Mouse (Mus musculus) forebrain, embryonic 13.5 days (tissue): ENCODE data around the gene 9930104L06Rik. TPM values are rescaled to one million over a fixed set of nuclear protein-coding genes. Genes with fewer than 3 reads are reported as not detected.

Experiments
- ATAC-seq: fragments of 200-750 bp; cut with Nextera tagmentation; 2 replicates; pipeline ENCODE4 v1.8.0; 2017
- H3K27ac ChIP-seq: fragments of 300-500 bp; sonication (generic); 2 replicates; pipeline ENCODE4 v1.5.1; 2015; ENCODE audit warnings: inconsistent platforms, mild to moderate bottlenecking, moderate library complexity
- H3K27me3 ChIP-seq: fragments of 300-500 bp; sonication (generic); 2 replicates; pipeline ENCODE4 v1.6.1; 2015; ENCODE audit warnings: mild to moderate bottlenecking, inconsistent platforms
- H3K36me3 ChIP-seq: fragments of 300-500 bp; sonication (generic); 2 replicates; pipeline ENCODE4 v1.6.1; 2015; ENCODE audit warnings: mild to moderate bottlenecking, inconsistent platforms; ENCODE audit not compliant: poor library complexity, severe bottlenecking
- H3K4me1 ChIP-seq: fragments of 300-500 bp; sonication (generic); 2 replicates; pipeline ENCODE4 v1.6.1; 2015; ENCODE audit warnings: inconsistent platforms
- H3K4me2 ChIP-seq: fragments of 300-500 bp; sonication (generic); 2 replicates; pipeline ENCODE4 v1.6.1; 2015; ENCODE audit warnings: inconsistent platforms, mild to moderate bottlenecking, moderate library complexity
- H3K4me3 ChIP-seq: fragments of 300-500 bp; sonication (generic); 2 replicates; pipeline ENCODE4 v1.5.1; 2015; ENCODE audit warnings: mild to moderate bottlenecking, inconsistent platforms
- H3K9ac ChIP-seq: fragments of 300-500 bp; sonication (generic); 2 replicates; pipeline ENCODE4 v1.6.1; 2015; ENCODE audit warnings: mild to moderate bottlenecking, inconsistent platforms
- H3K9me3 ChIP-seq: fragments of 300-500 bp; sonication (generic); replicated peaks from 2 replicates; pipeline ENCODE4 v1.6.1; 2016; ENCODE audit warnings: inconsistent platforms
- WGBS: fragments of 180-500 bp; shearing (Covaris S2); methylation state at CpG from one replicate; pipeline ENCODE4 v1.1.7; 2015; 5-methylcytosine and 5-hydroxymethylcytosine counted together
- polyA plus RNA-seq: library from polyadenylated mRNA; unstranded; fragments of >200 nt; fragmentation: Nextera tagmentation; extraction: Ambion mirVana; gene quantifications from 2 replicates; pipeline ENCODE4 v1.2.1, GENCODE M21; 2015

9930104L06Rik gene
- polyA plus RNA-seq, 1 experiment from 2014 or later = 13.9 TPM

DNA sequence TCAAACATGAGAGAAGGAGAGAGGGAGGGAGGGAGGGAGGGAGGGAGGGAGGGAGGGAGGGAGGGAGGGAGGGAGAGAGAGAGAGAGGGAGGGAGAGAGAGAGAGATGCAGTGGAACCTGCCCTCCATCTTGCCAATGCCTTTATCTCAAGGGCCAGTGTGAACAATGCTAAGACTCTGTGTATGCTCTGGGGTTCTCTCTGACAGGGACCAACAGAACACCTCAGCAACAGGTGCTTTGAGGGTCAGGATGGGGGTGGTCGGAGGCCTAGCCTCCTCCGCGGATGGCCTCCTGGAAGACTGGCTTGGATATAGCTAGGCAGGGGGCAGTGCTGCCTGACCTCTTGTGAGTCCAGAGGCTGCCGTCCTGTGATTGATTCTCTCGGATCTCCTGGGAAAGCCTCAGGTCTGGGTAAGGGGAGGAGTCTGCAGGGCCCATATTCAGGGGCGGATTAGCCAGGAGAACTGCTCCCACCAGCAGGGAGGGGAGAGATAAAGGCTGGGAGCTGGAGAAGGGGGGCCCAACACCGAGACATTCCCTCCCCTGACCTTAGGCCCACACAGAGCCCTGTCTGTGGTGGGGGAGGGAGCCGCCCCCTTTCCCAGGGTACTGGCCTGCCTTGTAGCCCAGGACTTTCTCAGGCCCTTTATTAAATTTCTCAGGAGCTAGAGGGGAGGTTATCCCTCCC lies 28.2 kb downstream of the 9930104L06Rik start:
- 5% methylated on average over 8 of the region's 8 CpGs for WGBS
- Histone ChIP-seq H3K9me3 (no peaks in the 10 kb centered on the region), H3K4me3 (no peak overlapping the region), H3K36me3 (no peaks in the 10 kb centered on the region), H3K4me1 (peaks cover 6% of the 10 kb centered on the region), H3K27ac (0 out of 2 replicates have a peak overlapping the region, but pooled peaks have one; percentile 15), H3K9ac (peak overlapping the region; percentile 34; the same call in 1 of the 2 replicates), H3K4me2 (no peak overlapping the region), H3K27me3 (no peaks in the 10 kb centered on the region)
- ATAC-seq = no peak

DNA sequence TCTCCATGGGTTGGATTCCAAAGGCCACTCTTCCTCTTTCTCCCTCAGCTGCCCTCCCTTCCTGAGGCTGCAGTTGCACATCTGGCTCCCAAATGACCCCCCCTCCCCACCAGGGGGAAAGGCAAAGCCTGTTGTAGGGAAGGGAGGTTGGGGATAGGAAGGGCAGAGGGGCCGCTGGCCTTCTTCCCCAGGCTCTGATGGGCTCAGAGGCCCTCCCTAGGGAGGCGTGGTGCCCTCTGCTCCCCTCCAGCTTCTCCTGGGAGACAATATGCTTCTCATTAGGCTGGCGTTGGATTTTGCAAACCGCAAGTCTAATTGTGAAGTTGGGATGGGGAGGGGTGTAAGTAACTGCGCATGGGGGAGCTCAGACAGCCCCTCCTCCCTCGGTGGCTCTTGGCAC lies 31.9 kb downstream of the 9930104L06Rik start:
- no peak overlapping the region for H3K4me2 ChIP-seq
- no peaks in the 10 kb centered on the region for H3K36me3 ChIP-seq
- H3K4me1 ChIP-seq = peaks cover 10% of the 10 kb centered on the region
- no peak overlapping the region for H3K4me3 ChIP-seq
- no peaks in the 10 kb centered on the region for H3K9me3 ChIP-seq
- no peak overlapping the region for H3K27ac ChIP-seq
- 24% methylated on average over 6 of the region's 6 CpGs for WGBS
- no peak overlapping the region for H3K9ac ChIP-seq
- no peaks in the 10 kb centered on the region for H3K27me3 ChIP-seq
- no peak for ATAC-seq

DNA sequence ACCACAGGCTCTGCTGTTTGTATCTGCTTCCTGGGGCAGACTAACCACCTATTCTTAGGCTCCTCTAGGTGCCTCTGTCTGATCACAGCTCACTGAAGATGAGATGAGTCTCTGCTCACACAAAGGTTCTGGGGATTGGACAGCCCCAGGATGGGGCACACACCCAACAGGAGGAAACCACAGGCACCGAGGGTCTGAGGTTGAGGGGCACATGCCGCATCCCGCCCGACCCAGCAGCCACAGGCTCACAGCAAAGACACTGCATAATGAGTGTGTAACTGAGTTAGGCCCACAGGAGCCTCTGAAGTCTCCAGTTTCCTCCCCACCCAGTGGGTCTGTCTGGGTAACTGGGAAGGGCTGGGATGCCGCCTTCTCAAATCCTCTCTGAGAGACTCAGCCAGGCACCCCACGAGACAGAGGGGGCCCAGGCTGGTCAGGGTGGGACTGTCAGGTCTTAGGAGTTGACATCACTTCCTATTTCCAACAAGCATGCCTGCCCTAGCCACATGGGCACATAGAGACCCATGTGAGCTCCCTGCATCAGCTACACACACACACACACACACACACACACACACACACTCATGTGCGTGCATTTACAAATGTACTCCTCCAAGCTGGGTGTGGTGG lies 32.5 kb downstream of the 9930104L06Rik start:
- Histone ChIP-seq H3K36me3 (no peaks in the 10 kb centered on the region), H3K9me3 (no peaks in the 10 kb centered on the region), H3K4me3 (no peak overlapping the region), H3K4me1 (peaks cover 10% of the 10 kb centered on the region), H3K27ac (no peak overlapping the region), H3K4me2 (no peak overlapping the region), H3K27me3 (no peaks in the 10 kb centered on the region), H3K9ac (no peak overlapping the region)
- 79% methylated on average over 7 of the region's 7 CpGs for WGBS
- no peak for ATAC-seq

- Histone ChIP-seq H3K4me2 (no peak overlapping the region), H3K4me1 (peaks cover 8% of the 10 kb centered on the region), H3K9me3 (no peaks in the 10 kb centered on the region), H3K27me3 (no peaks in the 10 kb centered on the region), H3K9ac (no peak overlapping the region), H3K4me3 (no peak overlapping the region), H3K36me3 (no peaks in the 10 kb centered on the region), H3K27ac (no peak overlapping the region)
- no peak for ATAC-seq
- 72% methylated on average over 11 of the region's 11 CpGs for WGBS
These were observed 33.3 kb downstream of the 9930104L06Rik start for GRCm38 (mm10) chr4:124970194-124970593.

- H3K27me3 ChIP-seq = no peaks in the 10 kb centered on the region
- no peak overlapping the region for H3K4me3 ChIP-seq
- no peak overlapping the region for H3K9ac ChIP-seq
- H3K9me3 ChIP-seq = no peaks in the 10 kb centered on the region
- WGBS = 26% methylated on average over 5 of the region's 5 CpGs
- no peak overlapping the region for H3K4me2 ChIP-seq
- no peaks in the 10 kb centered on the region for H3K36me3 ChIP-seq
- H3K27ac ChIP-seq = no peak overlapping the region
- peaks cover 4% of the 10 kb centered on the region; the same call in 1 of the 2 replicates for H3K4me1 ChIP-seq
- ATAC-seq = no peak
These were observed 33.8 kb downstream of the 9930104L06Rik start for GRCm38 (mm10) chr4:124970677-124971076.

DNA sequence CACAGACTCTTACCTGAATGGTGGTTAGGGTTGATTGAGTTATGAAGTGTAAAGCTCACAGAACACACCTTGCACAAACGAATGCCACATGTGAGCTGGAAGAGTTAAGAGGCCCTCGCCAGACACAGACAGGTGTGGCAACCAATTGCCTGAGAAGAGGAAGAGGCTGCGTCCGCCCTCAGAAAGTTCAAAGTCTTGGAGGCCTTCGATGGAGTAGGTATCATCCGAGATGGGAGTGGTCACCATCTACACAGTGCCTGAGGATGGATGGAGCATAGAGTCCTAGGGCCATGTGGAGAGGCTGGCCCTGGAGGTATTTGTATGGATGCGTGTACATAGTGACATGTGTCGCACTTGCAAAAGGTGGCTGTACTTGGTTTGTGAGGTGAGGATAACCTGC lies 34.2 kb downstream of the 9930104L06Rik start:
- H3K4me1 ChIP-seq = peaks cover 4% of the 10 kb centered on the region; the same call in 1 of the 2 replicates
- no peak overlapping the region for H3K9ac ChIP-seq
- H3K4me3 ChIP-seq = no peak overlapping the region
- H3K4me2 ChIP-seq = no peak overlapping the region
- H3K27me3 ChIP-seq = no peaks in the 10 kb centered on the region
- no peak overlapping the region for H3K27ac ChIP-seq
- 90% methylated on average over 8 of the region's 8 CpGs for WGBS
- no peaks in the 10 kb centered on the region for H3K36me3 ChIP-seq
- no peaks in the 10 kb centered on the region for H3K9me3 ChIP-seq
- no peak for ATAC-seq

GRCm38 (mm10) chr4:124972316-124972715 lies 35.5 kb downstream of the 9930104L06Rik start:
- Histone ChIP-seq H3K9ac (no peak overlapping the region), H3K4me3 (no peak overlapping the region), H3K9me3 (no peaks in the 10 kb centered on the region), H3K4me1 (peaks cover 4% of the 10 kb centered on the region; the same call in 1 of the 2 replicates), H3K27me3 (no peaks in the 10 kb centered on the region), H3K4me2 (no peak overlapping the region), H3K36me3 (no peaks in the 10 kb centered on the region), H3K27ac (no peak overlapping the region)
- WGBS = 67% methylated on average over 9 of the region's 9 CpGs
- ATAC-seq = no peak

DNA sequence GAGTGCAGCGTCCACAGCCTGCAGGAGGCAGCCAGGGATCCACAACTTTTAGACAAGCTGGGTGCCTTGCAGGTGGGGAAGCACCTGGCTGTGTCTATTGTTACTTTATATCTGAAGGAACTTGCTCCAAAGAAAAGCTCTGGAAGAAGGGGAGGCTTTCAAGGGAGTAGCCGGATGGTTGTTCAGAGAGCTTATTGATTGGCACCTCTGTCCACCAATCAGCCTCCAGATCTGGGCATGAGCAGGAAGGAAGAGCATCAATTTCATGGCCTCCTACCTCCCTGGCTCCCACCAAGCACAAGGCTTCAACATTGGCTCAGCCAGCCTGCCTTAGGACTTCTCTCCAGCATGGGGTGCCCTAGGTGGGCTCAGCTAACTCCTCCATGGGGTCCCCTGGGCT lies 36.4 kb downstream of the 9930104L06Rik start:
- no peaks in the 10 kb centered on the region for H3K36me3 ChIP-seq
- no peak overlapping the region for H3K4me2 ChIP-seq
- no peak for ATAC-seq
- H3K27me3 ChIP-seq = no peaks in the 10 kb centered on the region
- 84% methylated on average over 2 of the region's 2 CpGs for WGBS
- no peaks in the 10 kb centered on the region for H3K9me3 ChIP-seq
- no peak overlapping the region for H3K4me3 ChIP-seq
- H3K4me1 ChIP-seq = peaks cover 4% of the 10 kb centered on the region; the same call in 1 of the 2 replicates
- H3K9ac ChIP-seq = no peak overlapping the region
- no peak overlapping the region for H3K27ac ChIP-seq

DNA sequence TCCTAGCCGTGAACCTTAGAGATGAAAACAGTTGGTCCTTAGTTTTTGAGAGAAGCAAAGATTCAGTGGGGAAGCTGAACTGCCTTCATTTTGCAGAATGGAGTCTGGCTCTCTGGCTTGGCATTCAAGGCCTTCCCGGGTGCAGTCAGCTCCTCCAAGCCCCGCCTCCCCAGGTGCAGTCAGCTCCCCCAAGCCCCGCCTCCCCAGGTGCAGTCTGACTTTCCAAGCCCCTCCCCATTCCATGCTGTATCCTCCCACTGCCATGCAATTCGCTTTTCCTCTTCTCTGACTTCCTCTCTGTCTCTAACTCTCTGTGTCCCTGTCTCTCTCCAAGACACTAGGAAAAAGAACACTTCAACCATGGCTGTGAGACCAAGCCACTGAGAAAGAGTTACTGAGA lies 41.4 kb downstream of the 9930104L06Rik start:
- Histone ChIP-seq H3K9ac (no peak overlapping the region), H3K27ac (no peak overlapping the region; the same call in 1 of the 2 replicates), H3K36me3 (no peaks in the 10 kb centered on the region), H3K4me3 (no peak overlapping the region), H3K9me3 (no peaks in the 10 kb centered on the region), H3K27me3 (peaks cover 12% of the 10 kb centered on the region), H3K4me2 (no peak overlapping the region), H3K4me1 (peaks cover 10% of the 10 kb centered on the region)
- 55% methylated on average over 5 of the region's 5 CpGs for WGBS
- ATAC-seq = no peak

DNA sequence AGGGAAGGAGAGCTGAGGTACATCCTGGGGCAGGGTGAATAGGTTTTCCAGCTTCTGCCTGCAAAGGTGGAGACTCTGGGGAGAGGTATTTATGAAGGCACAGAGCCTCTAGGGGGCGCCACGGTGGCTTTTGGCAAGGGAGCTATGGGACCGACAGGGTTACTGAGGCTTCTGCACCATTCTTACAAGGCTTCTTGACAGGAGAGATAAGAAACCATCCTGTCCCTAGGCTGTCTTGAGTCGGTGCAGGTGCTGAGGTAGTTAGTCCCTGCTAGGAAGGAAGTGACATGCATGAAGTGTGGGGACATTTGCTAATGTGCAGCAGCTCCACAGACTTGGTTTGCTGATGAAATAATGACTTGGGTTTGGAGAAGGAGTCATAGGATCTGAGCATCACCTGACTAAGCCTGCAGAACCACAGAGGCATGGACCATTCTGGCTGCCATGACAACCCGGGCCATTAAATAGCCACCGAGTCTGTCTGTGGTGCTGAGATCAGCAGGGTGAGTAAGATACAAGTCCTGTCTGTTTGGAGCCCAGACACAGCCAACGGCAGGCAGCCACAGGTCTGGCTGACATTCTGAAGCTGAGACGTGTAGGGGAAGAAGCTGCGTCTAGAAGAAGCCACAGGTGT lies 47.2 kb downstream of the 9930104L06Rik start:
- no peaks in the 10 kb centered on the region for H3K9me3 ChIP-seq
- no peak overlapping the region for H3K4me2 ChIP-seq
- peaks cover 70% of the 10 kb centered on the region for H3K27me3 ChIP-seq
- H3K27ac ChIP-seq = no peak overlapping the region
- H3K4me1 ChIP-seq = peaks cover 33% of the 10 kb centered on the region
- no peaks in the 10 kb centered on the region for H3K36me3 ChIP-seq
- no peak overlapping the region for H3K9ac ChIP-seq
- H3K4me3 ChIP-seq = no peak overlapping the region
- WGBS = 23% methylated on average over 9 of the region's 9 CpGs
- ATAC-seq = no peak

- H3K27me3 ChIP-seq = peaks cover 79% of the 10 kb centered on the region
- H3K4me2 ChIP-seq = 0 out of 2 replicates have a peak overlapping the region, but pooled peaks have one; percentile 64
- 8% methylated on average over 18 of the region's 18 CpGs for WGBS
- H3K27ac ChIP-seq = no peak overlapping the region
- H3K9me3 ChIP-seq = no peaks in the 10 kb centered on the region
- H3K36me3 ChIP-seq = no peaks in the 10 kb centered on the region
- no peak for ATAC-seq
- H3K4me1 ChIP-seq = peaks cover 34% of the 10 kb centered on the region
- no peak overlapping the region for H3K9ac ChIP-seq
- no peak overlapping the region; the same call in 1 of the 2 replicates for H3K4me3 ChIP-seq
These were observed 48.2 kb downstream of the 9930104L06Rik start for GRCm38 (mm10) chr4:124984871-124985670.
